Mouse (Mus musculus): Measurements from ENCODE around the gene Olfr480. TPM values are rescaled to one million over a fixed set of nuclear protein-coding genes. Genes with fewer than 3 reads are reported as not detected.

The Olfr480 gene
- polyA plus RNA-seq (2012; rRNA removed): not detected in 2 replicates

- H3K27ac ChIP-seq (ENCODE audit: insufficient read depth, low read length): no peak within 1 kb of the TSS
- H3K4me1 ChIP-seq (ENCODE audit: control insufficient read depth, insufficient read depth, low read length): no peaks in the 10 kb centered on the region
- TF ChIP-seq POLR2A (IDR thresholded peaks at IDR 0.05; ENCODE audit: extremely low read depth, insufficient read depth, low read length): no peak
- no peak for TF ChIP-seq CTCF (IDR thresholded peaks at IDR 0.05; ENCODE audit: extremely low read depth, insufficient read depth, low read length)
- no peak within 1 kb of the TSS for H3K4me3 ChIP-seq (ENCODE audit: insufficient read depth, low read length)
Measured at GRCm38 (mm10) chr7:108067246-108067645, at the start of gene Olfr480. Gene Olfr480 (minus strand): TSS chr7:108067346.

DNA sequence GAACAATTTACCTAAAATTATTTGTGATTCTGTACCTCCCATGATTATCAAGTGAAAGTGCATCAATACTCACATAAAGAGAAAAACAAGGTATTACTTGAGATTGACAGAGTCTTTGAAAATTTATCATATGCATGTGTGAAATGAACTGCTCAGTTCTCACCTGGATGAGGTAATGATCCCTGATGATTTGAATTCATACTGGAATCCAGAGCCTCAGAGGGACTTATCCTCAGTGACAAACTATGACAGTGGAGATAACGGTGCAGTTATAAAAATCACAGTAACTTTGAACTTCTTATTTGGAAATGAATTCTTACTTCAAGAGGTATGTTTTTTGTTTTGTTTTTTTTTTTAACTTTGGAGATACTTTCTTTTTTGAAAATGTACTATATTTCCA is 33.4 kb upstream of the Olfr480 start, which contains the start of gene Olfr483:
TSS of gene Olfr483 (plus strand) at position 301 of the 400 bp plus-strand sequence.
- no peak within 1 kb of the TSS for H3K27ac ChIP-seq (ENCODE audit: insufficient read depth, low read length)
- no peak for TF ChIP-seq POLR2A (IDR thresholded peaks at IDR 0.05; ENCODE audit: extremely low read depth, insufficient read depth, low read length)
- no peaks in the 10 kb centered on the region for H3K4me1 ChIP-seq (ENCODE audit: control insufficient read depth, insufficient read depth, low read length)
- H3K4me3 ChIP-seq (ENCODE audit: insufficient read depth, low read length): no peak within 1 kb of the TSS

DNA sequence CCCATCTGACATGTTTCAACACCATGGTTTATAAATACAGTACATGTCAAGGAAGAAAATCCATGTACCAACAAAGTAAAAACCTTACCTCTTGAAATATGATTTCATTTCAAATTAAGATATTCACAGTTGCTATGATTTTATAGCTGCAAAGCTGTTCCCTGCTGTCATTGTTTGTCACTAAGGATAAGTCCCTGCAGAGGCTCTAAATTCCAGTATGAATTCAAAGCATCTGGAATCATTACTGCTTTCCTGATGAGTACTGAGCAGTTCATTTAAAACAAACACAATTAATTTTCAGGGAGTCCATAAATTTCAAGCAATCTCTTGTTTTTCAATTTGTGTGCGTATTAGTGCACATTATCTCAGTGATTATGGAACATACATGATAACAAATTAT is 30.3 kb upstream of the Olfr480 start, which contains the start of gene Olfr482:
TSS of gene Olfr482 (minus strand) at position 101 of the 400 bp plus-strand sequence.
- Histone ChIP-seq H3K27ac (ENCODE audit: insufficient read depth, low read length) (no peak within 1 kb of the TSS), H3K4me3 (ENCODE audit: insufficient read depth, low read length) (no peak within 1 kb of the TSS), H3K4me1 (ENCODE audit: control insufficient read depth, insufficient read depth, low read length) (no peaks in the 10 kb centered on the region)
- TF ChIP-seq CTCF (IDR thresholded peaks at IDR 0.05; ENCODE audit: extremely low read depth, insufficient read depth, low read length) (no peak), POLR2A (IDR thresholded peaks at IDR 0.05; ENCODE audit: extremely low read depth, insufficient read depth, low read length) (no peak)

- TF ChIP-seq POLR2A (IDR thresholded peaks at IDR 0.05; ENCODE audit: extremely low read depth, insufficient read depth, low read length) (no peak), CTCF (IDR thresholded peaks at IDR 0.05; ENCODE audit: extremely low read depth, insufficient read depth, low read length) (no peak)
- no peak within 1 kb of the TSS for H3K4me3 ChIP-seq (ENCODE audit: insufficient read depth, low read length)
- H3K4me1 ChIP-seq (ENCODE audit: control insufficient read depth, insufficient read depth, low read length): no peaks in the 10 kb centered on the region
- no peak within 1 kb of the TSS for H3K27ac ChIP-seq (ENCODE audit: insufficient read depth, low read length)
Measured at GRCm38 (mm10) chr7:108079555-108079954, 12.4 kb upstream of the Olfr480 start, which contains the start of gene Olfr481. Gene Olfr481 (plus strand): TSS chr7:108079855.

GRCm38 (mm10) chr7:108050393-108050792 is 16.8 kb downstream of the Olfr480 start, which contains the start of gene Olfr479:
Gene Olfr479 (plus strand): TSS chr7:108050693.
- Histone ChIP-seq H3K4me1 (ENCODE audit: control insufficient read depth, insufficient read depth, low read length) (no peaks in the 10 kb centered on the region), H3K4me3 (ENCODE audit: insufficient read depth, low read length) (no peak within 1 kb of the TSS), H3K27ac (ENCODE audit: insufficient read depth, low read length) (no peak within 1 kb of the TSS)
- TF ChIP-seq CTCF (IDR thresholded peaks at IDR 0.05; ENCODE audit: extremely low read depth, insufficient read depth, low read length): no peak
- no peak for TF ChIP-seq POLR2A (IDR thresholded peaks at IDR 0.05; ENCODE audit: extremely low read depth, insufficient read depth, low read length)

- no peak within 1 kb of the TSS for H3K4me3 ChIP-seq (ENCODE audit: insufficient read depth, low read length)
- TF ChIP-seq CTCF (IDR thresholded peaks at IDR 0.05; ENCODE audit: extremely low read depth, insufficient read depth, low read length) (no peak), POLR2A (IDR thresholded peaks at IDR 0.05; ENCODE audit: extremely low read depth, insufficient read depth, low read length) (no peak)
- no peaks in the 10 kb centered on the region for H3K4me1 ChIP-seq (ENCODE audit: control insufficient read depth, insufficient read depth, low read length)
- no peak within 1 kb of the TSS for H3K27ac ChIP-seq (ENCODE audit: insufficient read depth, low read length)
Measured at GRCm38 (mm10) chr7:108033889-108034288, 33.3 kb downstream of the Olfr480 start, which contains the start of gene Olfr478. Gene Olfr478 (minus strand): TSS chr7:108033989.

Other genes starting within 250 kb of the Olfr480 start
- gene Olfr469, start 241.8 kb downstream of the Olfr480 start, polyA plus RNA-seq (2012; rRNA removed): not detected in 2 replicates
- gene Olfr470, start 219.9 kb downstream of the Olfr480 start, polyA plus RNA-seq (2012; rRNA removed): not detected in 2 replicates
- not detected in 2 replicates for gene Olfr472, start 169.4 kb downstream of the Olfr480 start, polyA plus RNA-seq (2012; rRNA removed)
- not detected in 2 replicates for gene Olfr473, start 136.9 kb downstream of the Olfr480 start, polyA plus RNA-seq (2012; rRNA removed)
- gene Olfr474, start 112.7 kb downstream of the Olfr480 start, polyA plus RNA-seq (2012; rRNA removed): not detected in 2 replicates
- gene Olfr476, start 102.5 kb downstream of the Olfr480 start, polyA plus RNA-seq (2012; rRNA removed): not detected in 2 replicates
- gene Olfr477, start 80.7 kb downstream of the Olfr480 start, polyA plus RNA-seq (2012; rRNA removed): not detected in 2 replicates
- gene Olfr478, start 33.4 kb downstream of the Olfr480 start, polyA plus RNA-seq (2012; rRNA removed): not detected in 2 replicates
- not detected in 2 replicates for gene Olfr479, start 16.7 kb downstream of the Olfr480 start, polyA plus RNA-seq (2012; rRNA removed)
- not detected in 2 replicates for gene Olfr481, start 12.5 kb upstream of the Olfr480 start, polyA plus RNA-seq (2012; rRNA removed)
- gene Olfr482, start 30.2 kb upstream of the Olfr480 start, polyA plus RNA-seq (2012; rRNA removed): not detected in 2 replicates
- not detected in 2 replicates for gene Olfr483, start 33.5 kb upstream of the Olfr480 start, polyA plus RNA-seq (2012; rRNA removed)
- gene Olfr484, start 60.1 kb upstream of the Olfr480 start, polyA plus RNA-seq (2012; rRNA removed): not detected in 2 replicates
- gene Olfr485, start 92.5 kb upstream of the Olfr480 start, polyA plus RNA-seq (2012; rRNA removed): not detected in 2 replicates
- gene Olfr486, start 105.4 kb upstream of the Olfr480 start, polyA plus RNA-seq (2012; rRNA removed): not detected in 2 replicates
- gene Olfr487, start 147.3 kb upstream of the Olfr480 start, polyA plus RNA-seq (2012; rRNA removed): not detected in 2 replicates
- gene Olfr488, start 191.0 kb upstream of the Olfr480 start, polyA plus RNA-seq (2012; rRNA removed): not detected in 2 replicates
- not detected in 2 replicates for gene Olfr490, start 221.6 kb upstream of the Olfr480 start, polyA plus RNA-seq (2012; rRNA removed)
- not detected in 2 replicates for gene Olfr491, start 246.1 kb upstream of the Olfr480 start, polyA plus RNA-seq (2012; rRNA removed)

All from cortical plate, adult 2 months (tissue).